Mouse (Mus musculus) lung, postnatal 0 days (tissue): ENCODE results near the gene Rras. TPM values are rescaled to one million over a fixed set of nuclear protein-coding genes. Genes with fewer than 3 reads are reported as not detected.

Source experiments
- ATAC-seq: fragments of 200-750 bp; cut with Nextera tagmentation; 2 replicates; pipeline ENCODE4 v1.8.0; 2017; ENCODE audit warnings: moderate library complexity
- DNase-seq: peaks from one replicate; pipeline ENCODE4 v3.0.0-alpha.2; 2016; ENCODE audit warnings: low spot score
- H3K27ac ChIP-seq: fragments of 300-500 bp; sonication (generic); 2 replicates; pipeline ENCODE4 v1.5.1; 2014; ENCODE audit warnings: antibody characterized with exemption, mild to moderate bottlenecking, low read length, mixed read lengths
- H3K27me3 ChIP-seq: fragments of 300-500 bp; sonication (generic); replicated peaks from 2 replicates; pipeline ENCODE4 v1.6.1; 2014; ENCODE audit warnings: low read length, mixed read lengths; ENCODE audit not compliant: insufficient read depth
- H3K36me3 ChIP-seq: fragments of 300-500 bp; sonication (generic); 2 replicates; pipeline ENCODE4 v1.6.1; 2014; ENCODE audit warnings: low read length, mixed read lengths; ENCODE audit not compliant: insufficient read depth
- H3K4me1 ChIP-seq: fragments of 300-500 bp; sonication (generic); 2 replicates; pipeline ENCODE4 v1.6.1; 2014; ENCODE audit warnings: antibody characterized with exemption, low read depth, low read length, mixed read lengths; ENCODE audit not compliant: insufficient read depth
- H3K4me2 ChIP-seq: fragments of 300-500 bp; sonication (generic); replicated peaks from 2 replicates; pipeline ENCODE4 v1.6.1; 2014; ENCODE audit warnings: low read depth, mild to moderate bottlenecking, low read length, moderate library complexity, mixed read lengths
- H3K4me3 ChIP-seq: fragments of 300-500 bp; sonication (generic); 2 replicates; pipeline ENCODE4 v1.5.1; 2014; ENCODE audit warnings: low read depth, low read length
- H3K9ac ChIP-seq: fragments of 300-500 bp; sonication (generic); replicated peaks from 2 replicates; pipeline ENCODE4 v1.6.1; 2014; ENCODE audit warnings: low read depth, mild to moderate bottlenecking
- H3K9me3 ChIP-seq: fragments of 300-500 bp; sonication (generic); 2 replicates; pipeline ENCODE4 v1.6.1; 2016; ENCODE audit warnings: low read length, mixed read lengths
- CTCF ChIP-seq: IDR thresholded peaks from 2 replicates; pipeline ENCODE4 v1.5.1; 2016; ENCODE audit warnings: antibody characterized with exemption, mild to moderate bottlenecking
- EP300 ChIP-seq: IDR thresholded peaks from 2 replicates; pipeline ENCODE4 v1.6.1; 2016; ENCODE audit warnings: antibody characterized with exemption, mild to moderate bottlenecking, control low read depth
- WGBS: fragments of 180-500 bp; shearing (Covaris S2); extraction: QIAGEN DNeasy Blood & Tissue Kit; methylation state at CpG from one replicate; pipeline ENCODE4 v1.1.7; 2014; 5-methylcytosine and 5-hydroxymethylcytosine counted together
- polyA plus RNA-seq: library from polyadenylated mRNA; unstranded; fragments of >200 nt; fragmentation: Nextera tagmentation; extraction: Ambion mirVana; gene quantifications from 2 replicates; pipeline ENCODE4 v1.2.1, GENCODE M21; 2015

Gene Rras
- polyA plus RNA-seq, 1 experiment from 2014 or later = 160 TPM

GRCm38 (mm10) chr7:45037720-45038361 lies 20.1 kb downstream of the Rras start:
- TF ChIP-seq EP300 (no peak), CTCF (peak; percentile 88)
- no peaks in the 10 kb centered on the region for H3K4me1 ChIP-seq
- DNase-seq = peak; percentile 80

GRCm38 (mm10) chr7:45038411-45038810 lies 20.6 kb downstream of the Rras start:
- no peaks in the 10 kb centered on the region for H3K27me3 ChIP-seq
- ATAC-seq = peak; percentile 83
- DNase-seq = peak; percentile 55

More at GRCm38 (mm10) chr7:45037720-45038361, 20.1 kb downstream of the Rras start:
- Histone ChIP-seq H3K4me3 (no peak overlapping the region), H3K27ac (0 out of 2 replicates have a peak overlapping the region, but pooled peaks have one; percentile 20), H3K36me3 (peaks cover 23% of the 10 kb centered on the region), H3K4me2 (no peak overlapping the region), H3K27me3 (no peaks in the 10 kb centered on the region), H3K9me3 (no peaks in the 10 kb centered on the region), H3K9ac (no peak overlapping the region)
- peak; percentile 85 for ATAC-seq
- 57% methylated on average over 7 of the region's 7 CpGs for WGBS

GRCm38 (mm10) chr7:45040851-45041250 lies 23.1 kb downstream of the Rras start:
- DNase-seq (no peak), ATAC-seq (no peak)
- H3K27me3 ChIP-seq = no peaks in the 10 kb centered on the region
- H3K4me1 ChIP-seq = no peaks in the 10 kb centered on the region
- no peak overlapping the region for H3K4me2 ChIP-seq
- no peak overlapping the region for H3K9ac ChIP-seq
- WGBS = 93% methylated on average over 9 of the region's 9 CpGs
- H3K36me3 ChIP-seq = peaks cover 18% of the 10 kb centered on the region
- no peaks in the 10 kb centered on the region for H3K9me3 ChIP-seq
- no peak overlapping the region for H3K27ac ChIP-seq
- no peak overlapping the region for H3K4me3 ChIP-seq
- TF ChIP-seq CTCF (no peak), EP300 (no peak)

More at GRCm38 (mm10) chr7:45038411-45038810, 20.6 kb downstream of the Rras start:
- no peak overlapping the region for H3K4me2 ChIP-seq
- H3K4me3 ChIP-seq = no peak overlapping the region
- 0 out of 2 replicates have a peak overlapping the region, but pooled peaks have one; percentile 38 for H3K27ac ChIP-seq
- H3K4me1 ChIP-seq = no peaks in the 10 kb centered on the region
- TF ChIP-seq CTCF (no peak), EP300 (peak; percentile 23; the same call in 1 of the 2 replicates)
- no peak overlapping the region for H3K9ac ChIP-seq
- no peaks in the 10 kb centered on the region for H3K9me3 ChIP-seq
- 81% methylated on average over 9 of the region's 9 CpGs for WGBS
- peaks cover 23% of the 10 kb centered on the region for H3K36me3 ChIP-seq

GRCm38 (mm10) chr7:45043307-45043706 lies 25.5 kb downstream of the Rras start:
- no peak for TF ChIP-seq CTCF
- no peak for TF ChIP-seq EP300
- H3K9me3 ChIP-seq = no peaks in the 10 kb centered on the region
- WGBS = 93% methylated on average over 14 of the region's 14 CpGs
- H3K4me2 ChIP-seq = no peak overlapping the region
- H3K4me1 ChIP-seq = no peaks in the 10 kb centered on the region
- DNase-seq (no peak), ATAC-seq (no peak)
- no peak overlapping the region for H3K9ac ChIP-seq
- peaks cover 32% of the 10 kb centered on the region for H3K36me3 ChIP-seq
- H3K27ac ChIP-seq = no peak overlapping the region
- H3K4me3 ChIP-seq = no peak overlapping the region
- no peaks in the 10 kb centered on the region for H3K27me3 ChIP-seq

- no peak overlapping the region for H3K27ac ChIP-seq
- H3K9ac ChIP-seq = no peak overlapping the region
- peaks cover 37% of the 10 kb centered on the region for H3K36me3 ChIP-seq
- WGBS = 94% methylated on average over 22 of the region's 22 CpGs
- H3K4me1 ChIP-seq = no peaks in the 10 kb centered on the region
- TF ChIP-seq EP300 = no peak
- no peak for TF ChIP-seq CTCF
- ATAC-seq (no peak), DNase-seq (no peak)
- H3K27me3 ChIP-seq = no peaks in the 10 kb centered on the region
- no peak overlapping the region for H3K4me3 ChIP-seq
- H3K4me2 ChIP-seq = no peak overlapping the region
- H3K9me3 ChIP-seq = no peaks in the 10 kb centered on the region
Observed at GRCm38 (mm10) chr7:45045741-45046140, 28.0 kb downstream of the Rras start.

GRCm38 (mm10) chr7:45046853-45047350 lies 29.1 kb downstream of the Rras start:
- TF ChIP-seq CTCF (no peak), EP300 (no peak)
- DNase-seq (no peak), ATAC-seq (no peak)
- 94% methylated on average over 26 of the region's 26 CpGs for WGBS
- Histone ChIP-seq H3K27me3 (no peaks in the 10 kb centered on the region), H3K4me2 (no peak overlapping the region), H3K27ac (no peak overlapping the region), H3K9me3 (no peaks in the 10 kb centered on the region), H3K9ac (no peak overlapping the region), H3K4me1 (peaks cover 4% of the 10 kb centered on the region; the same call in 1 of the 2 replicates), H3K36me3 (peaks cover 35% of the 10 kb centered on the region), H3K4me3 (no peak overlapping the region)
